ENCODE assay signal across 16 mouse cellular contexts in the genomic region with DNA sequence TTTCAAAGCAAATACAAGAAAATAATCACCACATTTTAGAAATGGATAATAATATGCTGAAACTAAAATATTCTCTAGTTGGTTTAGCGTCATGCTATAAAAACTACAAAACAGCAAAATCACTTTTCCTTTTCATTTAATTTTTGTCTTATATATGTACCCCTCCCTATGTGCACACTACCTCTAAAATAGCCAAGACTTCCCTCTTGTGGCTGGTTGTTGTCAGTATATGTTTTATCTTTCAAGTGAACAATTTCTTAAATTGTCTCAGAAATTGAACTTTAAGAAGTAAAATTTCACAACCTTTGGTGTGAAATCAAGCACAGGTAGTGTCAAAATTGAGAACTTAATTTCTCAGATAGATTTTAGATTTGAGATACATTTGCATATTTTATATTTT.
DNase-seq lines count a peak whose midpoint lies in the region; ATAC-seq lines count a peak whose summit lies in the region.
"Had no signal": no experiment of that assay in that cellular context is flagged by ENCODE, and none has a peak within 500 bp of the region (broad histone marks: within the 10 kb centered on the region; RNA-seq: fewer than 3 reads in every experiment).

No protein-coding gene starts in this region.

- H3K4me1 ChIP-seq in embryonic facial prominence, embryonic 11.5 days (ENCODE audit: control insufficient read depth, insufficient read depth, low read length), result no peaks in the 10 kb centered on the region
- no peaks in the 10 kb centered on the region for H3K4me1 ChIP-seq in embryonic facial prominence, embryonic 10.5 days
- H3K4me1 ChIP-seq in hindbrain, embryonic 14.5 days (replicated peaks; ENCODE audit: control insufficient read depth, insufficient read depth, low read length), result no peaks in the 10 kb centered on the region
- no peaks in the 10 kb centered on the region for H3K4me1 ChIP-seq in hindbrain, embryonic 13.5 days (replicated peaks)
- no peaks in the 10 kb centered on the region for H3K4me1 ChIP-seq in midbrain, embryonic 14.5 days (ENCODE audit: control insufficient read depth, insufficient read depth, low read length)
- H3K4me1 ChIP-seq in midbrain, embryonic 11.5 days (ENCODE audit: control insufficient read depth, insufficient read depth, low read length), result no peaks in the 10 kb centered on the region
- no peaks in the 10 kb centered on the region for H3K4me1 ChIP-seq in embryonic facial prominence, embryonic 14.5 days (ENCODE audit: control insufficient read depth, insufficient read depth, low read length)
- H3K4me1 ChIP-seq: liver, embryonic 15.5 days; midbrain, embryonic 12.5 days; neural tube, embryonic 15.5 days had no signal

- H3K27me3 ChIP-seq in embryonic facial prominence, embryonic 11.5 days (ENCODE audit: control insufficient read depth, insufficient read depth, low read length), result no peaks in the 10 kb centered on the region
- H3K27me3 ChIP-seq in embryonic facial prominence, embryonic 10.5 days (replicated peaks; ENCODE audit: low read depth, poor library complexity, severe bottlenecking), result no peaks in the 10 kb centered on the region
- no peaks in the 10 kb centered on the region for H3K27me3 ChIP-seq in hindbrain, embryonic 14.5 days (ENCODE audit: control insufficient read depth, insufficient read depth, low read length)
- no peaks in the 10 kb centered on the region for H3K27me3 ChIP-seq in hindbrain, embryonic 13.5 days
- H3K27me3 ChIP-seq in midbrain, embryonic 14.5 days (ENCODE audit: control insufficient read depth, insufficient read depth, low read length), result no peaks in the 10 kb centered on the region
- no peaks in the 10 kb centered on the region for H3K27me3 ChIP-seq in midbrain, embryonic 11.5 days (ENCODE audit: control insufficient read depth, insufficient read depth, low read length)
- no peaks in the 10 kb centered on the region for H3K27me3 ChIP-seq in embryonic facial prominence, embryonic 14.5 days (replicated peaks; ENCODE audit: control insufficient read depth, insufficient read depth, low read length)
- H3K27me3 ChIP-seq: liver, embryonic 15.5 days; midbrain, embryonic 12.5 days; neural tube, embryonic 15.5 days had no signal

- no peak overlapping the region for H3K4me3 ChIP-seq in embryonic facial prominence, embryonic 11.5 days (ENCODE audit: low read depth, low read length)
- no peak overlapping the region for H3K4me3 ChIP-seq in embryonic facial prominence, embryonic 10.5 days
- H3K4me3 ChIP-seq in hindbrain, embryonic 14.5 days (replicated peaks; ENCODE audit: low read length), result no peak overlapping the region
- no peak overlapping the region for H3K4me3 ChIP-seq in hindbrain, embryonic 13.5 days
- H3K4me3 ChIP-seq in midbrain, embryonic 14.5 days (replicated peaks; ENCODE audit: low read depth, low read length), result no peak overlapping the region
- no peak overlapping the region for H3K4me3 ChIP-seq in midbrain, embryonic 11.5 days (ENCODE audit: low read depth, low read length)
- H3K4me3 ChIP-seq in embryonic facial prominence, embryonic 14.5 days (ENCODE audit: low read depth, low read length), result no peak overlapping the region
- H3K4me3 ChIP-seq: liver, embryonic 15.5 days; midbrain, embryonic 12.5 days; myocyte; neural tube, embryonic 15.5 days had no signal

- no peaks in the 10 kb centered on the region for H3K9me3 ChIP-seq in embryonic facial prominence, embryonic 11.5 days (replicated peaks; ENCODE audit: control insufficient read depth, low read length)
- H3K9me3 ChIP-seq in embryonic facial prominence, embryonic 10.5 days, result no peaks in the 10 kb centered on the region
- no peaks in the 10 kb centered on the region for H3K9me3 ChIP-seq in hindbrain, embryonic 14.5 days (ENCODE audit: control insufficient read depth, low read length)
- H3K9me3 ChIP-seq in hindbrain, embryonic 13.5 days, result no peaks in the 10 kb centered on the region
- no peaks in the 10 kb centered on the region for H3K9me3 ChIP-seq in midbrain, embryonic 14.5 days (ENCODE audit: control insufficient read depth, low read length)
- H3K9me3 ChIP-seq in midbrain, embryonic 11.5 days (ENCODE audit: control insufficient read depth, low read length), result no peaks in the 10 kb centered on the region
- no peaks in the 10 kb centered on the region for H3K9me3 ChIP-seq in embryonic facial prominence, embryonic 14.5 days (ENCODE audit: control insufficient read depth, low read length)
- H3K9me3 ChIP-seq: liver, embryonic 15.5 days; midbrain, embryonic 12.5 days; neural tube, embryonic 15.5 days had no signal

- no peak overlapping the region for H3K4me2 ChIP-seq in embryonic facial prominence, embryonic 11.5 days (ENCODE audit: low read depth, low read length)
- no peak overlapping the region for H3K4me2 ChIP-seq in hindbrain, embryonic 14.5 days (replicated peaks)
- no peak overlapping the region for H3K4me2 ChIP-seq in hindbrain, embryonic 13.5 days
- no peak overlapping the region for H3K4me2 ChIP-seq in midbrain, embryonic 14.5 days (ENCODE audit: low read length)
- H3K4me2 ChIP-seq in midbrain, embryonic 11.5 days, result no peak overlapping the region
- H3K4me2 ChIP-seq in embryonic facial prominence, embryonic 14.5 days (ENCODE audit: low read depth, low read length), result no peak overlapping the region
- H3K4me2 ChIP-seq: liver, embryonic 15.5 days; midbrain, embryonic 12.5 days; neural tube, embryonic 15.5 days had no signal

- H3K9ac ChIP-seq in embryonic facial prominence, embryonic 11.5 days (replicated peaks; ENCODE audit: low read length), result no peak overlapping the region
- H3K9ac ChIP-seq in hindbrain, embryonic 14.5 days, result no peak overlapping the region
- no peak overlapping the region for H3K9ac ChIP-seq in hindbrain, embryonic 13.5 days
- H3K9ac ChIP-seq in midbrain, embryonic 14.5 days (replicated peaks; ENCODE audit: low read length), result no peak overlapping the region
- H3K9ac ChIP-seq in midbrain, embryonic 11.5 days (ENCODE audit: low read length), result no peak overlapping the region
- no peak overlapping the region for H3K9ac ChIP-seq in embryonic facial prominence, embryonic 14.5 days (ENCODE audit: low read depth, low read length)
- H3K9ac ChIP-seq: liver, embryonic 15.5 days; midbrain, embryonic 12.5 days; neural tube, embryonic 15.5 days had no signal

- peak; percentile 15 for DNase-seq in embryonic facial prominence, embryonic 11.5 days (ENCODE audit: low spot score)
- no peak for DNase-seq in embryonic facial prominence, embryonic 10.5 days (ENCODE audit: low spot score)
- DNase-seq in hindbrain, embryonic 14.5 days (ENCODE audit: low spot score), result peak; percentile 55
- DNase-seq in midbrain, embryonic 14.5 days, result peak; percentile 50
- DNase-seq in midbrain, embryonic 11.5 days (ENCODE audit: low spot score, missing footprints), result no peak
- DNase-seq in embryonic facial prominence, embryonic 14.5 days (ENCODE audit: low spot score), result peak; percentile 14
- DNase-seq in thymus, postnatal 25 days, result no peak
- DNase-seq: adrenal gland, postnatal 36 days; cerebellum, adult 9-11 months; lung, postnatal 36 days; thymus, adult 18-20 months had no signal

- no peak overlapping the region for H3K27ac ChIP-seq in embryonic facial prominence, embryonic 11.5 days (replicated peaks; ENCODE audit: low read depth, low read length)
- H3K27ac ChIP-seq in embryonic facial prominence, embryonic 10.5 days (replicated peaks), result no peak overlapping the region
- no peak overlapping the region for H3K27ac ChIP-seq in hindbrain, embryonic 14.5 days
- H3K27ac ChIP-seq in hindbrain, embryonic 13.5 days, result no peak overlapping the region
- no peak overlapping the region for H3K27ac ChIP-seq in midbrain, embryonic 14.5 days (replicated peaks; ENCODE audit: low read depth, low read length)
- H3K27ac ChIP-seq in midbrain, embryonic 11.5 days (ENCODE audit: low read depth, low read length), result no peak overlapping the region
- no peak overlapping the region for H3K27ac ChIP-seq in embryonic facial prominence, embryonic 14.5 days (replicated peaks; ENCODE audit: low read depth, low read length)
- H3K27ac ChIP-seq: liver, embryonic 15.5 days; midbrain, embryonic 12.5 days; neural tube, embryonic 15.5 days had no signal

- no peaks in the 10 kb centered on the region for H3K36me3 ChIP-seq in embryonic facial prominence, embryonic 11.5 days (replicated peaks; ENCODE audit: control insufficient read depth, insufficient read depth, low read depth, low read length)
- H3K36me3 ChIP-seq in embryonic facial prominence, embryonic 10.5 days (replicated peaks), result no peaks in the 10 kb centered on the region
- H3K36me3 ChIP-seq in hindbrain, embryonic 14.5 days (replicated peaks; ENCODE audit: control insufficient read depth, insufficient read depth), result no peaks in the 10 kb centered on the region
- H3K36me3 ChIP-seq in hindbrain, embryonic 13.5 days, result no peaks in the 10 kb centered on the region
- no peaks in the 10 kb centered on the region for H3K36me3 ChIP-seq in midbrain, embryonic 14.5 days (ENCODE audit: control insufficient read depth, insufficient read depth, low read length)
- H3K36me3 ChIP-seq in midbrain, embryonic 11.5 days (ENCODE audit: control insufficient read depth, insufficient read depth, low read length), result no peaks in the 10 kb centered on the region
- H3K36me3 ChIP-seq in embryonic facial prominence, embryonic 14.5 days (ENCODE audit: control insufficient read depth, insufficient read depth, low read length), result no peaks in the 10 kb centered on the region
- H3K36me3 ChIP-seq: liver, embryonic 15.5 days; midbrain, embryonic 12.5 days; neural tube, embryonic 15.5 days had no signal

- WGBS in embryonic facial prominence, embryonic 11.5 days, result 96% methylated on average over 1 of the region's 1 CpGs
- 93% methylated on average over 1 of the region's 1 CpGs for WGBS in embryonic facial prominence, embryonic 10.5 days
- WGBS in hindbrain, embryonic 14.5 days, result 92% methylated on average over 1 of the region's 1 CpGs
- 93% methylated on average over 1 of the region's 1 CpGs for WGBS in hindbrain, embryonic 13.5 days
- WGBS in midbrain, embryonic 14.5 days, result 94% methylated on average over 1 of the region's 1 CpGs
- 84% methylated on average over 1 of the region's 1 CpGs for WGBS in midbrain, embryonic 11.5 days
- whole genome bisulfite sequencing in embryonic facial prominence, embryonic 14.5 days, result 89% methylated on average over 1 of the region's 1 CpGs

- ATAC-seq in embryonic facial prominence, embryonic 11.5 days (replicated peaks; ENCODE audit: insufficient number of reproducible peaks, low FRiP score, low TSS enrichment, low read depth), result no peak
- ATAC-seq in hindbrain, embryonic 14.5 days (ENCODE audit: low FRiP score), result no peak
- ATAC-seq in hindbrain, embryonic 13.5 days (ENCODE audit: low FRiP score), result no peak
- no peak for ATAC-seq in midbrain, embryonic 14.5 days (ENCODE audit: low FRiP score, low TSS enrichment)
- ATAC-seq in midbrain, embryonic 11.5 days (ENCODE audit: low FRiP score), result no peak
- ATAC-seq in embryonic facial prominence, embryonic 14.5 days (ENCODE audit: low read depth), result no peak

Comparison
In these comparisons a context has a peak if more than half of its experiments do, and no peak if none do; other contexts are left out.
1. DNase-seq: peak in embryonic facial prominence, embryonic 11.5 days (single experiment), hindbrain, embryonic 14.5 days (single experiment), midbrain, embryonic 14.5 days (single experiment) and embryonic facial prominence, embryonic 14.5 days (single experiment); none in embryonic facial prominence, embryonic 10.5 days (single experiment), midbrain, embryonic 11.5 days (single experiment) and thymus, postnatal 25 days (single experiment).